Mouse (Mus musculus): ENCODE measurements around the gene Leo1. TPM values are rescaled to one million over a fixed set of nuclear protein-coding genes. Genes with fewer than 3 reads are reported as not detected.
A peak's percentile ranks its signal among the peaks of the same experiment; 100 is the strongest.

The Leo1 gene
- polyA plus RNA-seq, 1 experiment, result 25.4 TPM

- H3K27me3 ChIP-seq (ENCODE audit: control insufficient read depth, insufficient read depth, insufficient read length), result no peaks in the 10 kb centered on the region
- TF ChIP-seq REST (IDR thresholded peaks at IDR 0.05; ENCODE audit: insufficient read depth, insufficient read length) (no peak), POLR2A (IDR thresholded peaks at IDR 0.05; ENCODE audit: insufficient read length, low read depth) (peak; percentile 31)
- peak overlapping the region; percentile 72 for H3K4me2 ChIP-seq (ENCODE audit: low read depth)
These were observed 7.0 kb upstream of the Leo1 start for GRCm38 (mm10) chr9:75434172-75434793.

GRCm38 (mm10) chr9:75434872-75435271, 6.5 kb upstream of the Leo1 start:
- TF ChIP-seq POLR2A (IDR thresholded peaks at IDR 0.05; ENCODE audit: insufficient read length, low read depth) (peak; percentile 1), USF1 (IDR thresholded peaks at IDR 0.05; ENCODE audit: low read depth) (no peak), POLR2AphosphoS2 (IDR thresholded peaks at IDR 0.05; ENCODE audit: insufficient read length, low read depth) (no peak)
- Histone ChIP-seq H3K36me3 (ENCODE audit: control insufficient read depth, insufficient read depth) (no peaks in the 10 kb centered on the region), H3K4me3 (no peak overlapping the region), H3K27me3 (ENCODE audit: control insufficient read depth, insufficient read depth, insufficient read length) (no peaks in the 10 kb centered on the region), H3K4me2 (ENCODE audit: low read depth) (peak overlapping the region; percentile 72), H3K79me2 (ENCODE audit: control insufficient read depth, insufficient read depth) (no peaks in the 10 kb centered on the region), H3ac (ENCODE audit: control insufficient read depth, insufficient read length) (no peak overlapping the region)

More at GRCm38 (mm10) chr9:75434172-75434793, 7.0 kb upstream of the Leo1 start:
- H3K79me2 ChIP-seq (ENCODE audit: control insufficient read depth, insufficient read depth), result no peaks in the 10 kb centered on the region
- H3ac ChIP-seq (ENCODE audit: control insufficient read depth, insufficient read length), result no peak overlapping the region
- no peaks in the 10 kb centered on the region for H3K36me3 ChIP-seq (ENCODE audit: control insufficient read depth, insufficient read depth)
- H3K4me3 ChIP-seq, result no peak overlapping the region

- H3K27me3 ChIP-seq (ENCODE audit: control insufficient read depth, insufficient read depth, insufficient read length), result no peaks in the 10 kb centered on the region
- H3ac ChIP-seq (ENCODE audit: control insufficient read depth, insufficient read length), result no peak overlapping the region
- H3K4me3 ChIP-seq, result no peak overlapping the region
- H3K36me3 ChIP-seq (ENCODE audit: control insufficient read depth, insufficient read depth), result no peaks in the 10 kb centered on the region
- no peak for TF ChIP-seq POLR2A (IDR thresholded peaks at IDR 0.05; ENCODE audit: insufficient read length, low read depth)
- no peak for TF ChIP-seq MYOG (IDR thresholded peaks at IDR 0.05; ENCODE audit: control insufficient read depth in 1 of 3, insufficient read depth in 1 of 3, insufficient read length in 2 of 3, low read depth in 2 of 3)
- TF ChIP-seq SRF (IDR thresholded peaks at IDR 0.05; ENCODE audit: control insufficient read depth, insufficient read length, low read depth), result no peak
- no peak for TF ChIP-seq MAX (IDR thresholded peaks at IDR 0.05; ENCODE audit: low read depth)
- TF ChIP-seq E2F4 (IDR thresholded peaks at IDR 0.05; ENCODE audit: insufficient read depth), result no peak
- no peak for TF ChIP-seq CEBPB (IDR thresholded peaks at IDR 0.05; ENCODE audit: insufficient read depth, poor library complexity, severe bottlenecking)
- TF ChIP-seq REST (IDR thresholded peaks at IDR 0.05; ENCODE audit: insufficient read depth, insufficient read length), result no peak
- TF ChIP-seq TCF12 (IDR thresholded peaks at IDR 0.05; ENCODE audit: insufficient read depth, poor library complexity, severe bottlenecking), result no peak
- no peak for TF ChIP-seq POLR2AphosphoS2 (IDR thresholded peaks at IDR 0.05; ENCODE audit: insufficient read length, low read depth)
- no peak for TF ChIP-seq MYOD1 (IDR thresholded peaks at IDR 0.05; ENCODE audit: control insufficient read depth in 1 of 3, insufficient read length in 2 of 3, low read depth in 2 of 3)
- TF ChIP-seq TCF3 (IDR thresholded peaks at IDR 0.05; ENCODE audit: insufficient read length, low read depth), result no peak
- no peak for TF ChIP-seq USF1 (IDR thresholded peaks at IDR 0.05; ENCODE audit: low read depth)
- H3K4me2 ChIP-seq (ENCODE audit: low read depth), result peak overlapping the region; percentile 72
- H3K79me2 ChIP-seq (ENCODE audit: control insufficient read depth, insufficient read depth), result no peaks in the 10 kb centered on the region
These were observed 6.0 kb upstream of the Leo1 start for GRCm38 (mm10) chr9:75435291-75435690.

GRCm38 (mm10) chr9:75435918-75436317, 5.4 kb upstream of the Leo1 start:
- Histone ChIP-seq H3ac (ENCODE audit: control insufficient read depth, insufficient read length) (no peak overlapping the region), H3K79me2 (ENCODE audit: control insufficient read depth, insufficient read depth) (no peaks in the 10 kb centered on the region), H3K4me3 (no peak overlapping the region), H3K4me2 (ENCODE audit: low read depth) (peak overlapping the region; percentile 67), H3K27me3 (ENCODE audit: control insufficient read depth, insufficient read depth, insufficient read length) (no peaks in the 10 kb centered on the region), H3K36me3 (ENCODE audit: control insufficient read depth, insufficient read depth) (no peaks in the 10 kb centered on the region)
- TF ChIP-seq MYOG (IDR thresholded peaks at IDR 0.05; ENCODE audit: control insufficient read depth in 1 of 3, insufficient read depth in 1 of 3, insufficient read length in 2 of 3, low read depth in 2 of 3) (peak in 2 of 3 experiments; percentile 44 to 62), TCF12 (IDR thresholded peaks at IDR 0.05; ENCODE audit: insufficient read depth, poor library complexity, severe bottlenecking) (no peak), POLR2AphosphoS2 (IDR thresholded peaks at IDR 0.05; ENCODE audit: insufficient read length, low read depth) (peak; percentile 38), MYOD1 (IDR thresholded peaks at IDR 0.05; ENCODE audit: control insufficient read depth in 1 of 3, insufficient read length in 2 of 3, low read depth in 2 of 3) (peak in 1 of 3 experiments; percentile 64), USF1 (IDR thresholded peaks at IDR 0.05; ENCODE audit: low read depth) (no peak)

GRCm38 (mm10) chr9:75437653-75438385, 3.5 kb upstream of the Leo1 start:
- TF ChIP-seq USF1 (IDR thresholded peaks at IDR 0.05; ENCODE audit: low read depth), result no peak
- TF ChIP-seq MAX (IDR thresholded peaks at IDR 0.05; ENCODE audit: low read depth), result no peak
- TF ChIP-seq CEBPB (IDR thresholded peaks at IDR 0.05; ENCODE audit: insufficient read depth, poor library complexity, severe bottlenecking), result no peak
- TF ChIP-seq REST (IDR thresholded peaks at IDR 0.05; ENCODE audit: insufficient read depth, insufficient read length), result no peak
- TF ChIP-seq MYOD1 (IDR thresholded peaks at IDR 0.05; ENCODE audit: control insufficient read depth in 1 of 3, insufficient read length in 2 of 3, low read depth in 2 of 3), result no peak
- no peak for TF ChIP-seq TCF12 (IDR thresholded peaks at IDR 0.05; ENCODE audit: insufficient read depth, poor library complexity, severe bottlenecking)
- TF ChIP-seq E2F4 (IDR thresholded peaks at IDR 0.05; ENCODE audit: insufficient read depth), result no peak
- no peak for TF ChIP-seq TCF3 (IDR thresholded peaks at IDR 0.05; ENCODE audit: insufficient read length, low read depth)
- TF ChIP-seq SRF (IDR thresholded peaks at IDR 0.05; ENCODE audit: control insufficient read depth, insufficient read length, low read depth), result no peak
- no peak for TF ChIP-seq MYOG (IDR thresholded peaks at IDR 0.05; ENCODE audit: control insufficient read depth in 1 of 3, insufficient read depth in 1 of 3, insufficient read length in 2 of 3, low read depth in 2 of 3)
- no peak for TF ChIP-seq POLR2AphosphoS2 (IDR thresholded peaks at IDR 0.05; ENCODE audit: insufficient read length, low read depth)
- no peak for TF ChIP-seq POLR2A (IDR thresholded peaks at IDR 0.05; ENCODE audit: insufficient read length, low read depth)
- H3K4me3 ChIP-seq, result no peak overlapping the region
- no peak overlapping the region for H3K4me2 ChIP-seq (ENCODE audit: low read depth)
- no peak overlapping the region for H3ac ChIP-seq (ENCODE audit: control insufficient read depth, insufficient read length)
- no peaks in the 10 kb centered on the region for H3K27me3 ChIP-seq (ENCODE audit: control insufficient read depth, insufficient read depth, insufficient read length)
- H3K79me2 ChIP-seq (ENCODE audit: control insufficient read depth, insufficient read depth), result peaks cover 12% of the 10 kb centered on the region
- H3K36me3 ChIP-seq (ENCODE audit: control insufficient read depth, insufficient read depth), result no peaks in the 10 kb centered on the region

Measured in myocyte (in vitro differentiated cells).